Mouse (Mus musculus) kidney, adult 18-20 months (tissue): Measurements from ENCODE around the gene Ccer1.
"Not testable (repeated sequence)": the region's sequence is repeated elsewhere in the genome, so short reads cannot be mapped to it uniquely, and the experiment has no call there.

ENCODE experiments used
- DNase-seq: peaks from one replicate; pipeline ENCODE4 v3.0.0; 2021

Ccer1 gene

DNA sequence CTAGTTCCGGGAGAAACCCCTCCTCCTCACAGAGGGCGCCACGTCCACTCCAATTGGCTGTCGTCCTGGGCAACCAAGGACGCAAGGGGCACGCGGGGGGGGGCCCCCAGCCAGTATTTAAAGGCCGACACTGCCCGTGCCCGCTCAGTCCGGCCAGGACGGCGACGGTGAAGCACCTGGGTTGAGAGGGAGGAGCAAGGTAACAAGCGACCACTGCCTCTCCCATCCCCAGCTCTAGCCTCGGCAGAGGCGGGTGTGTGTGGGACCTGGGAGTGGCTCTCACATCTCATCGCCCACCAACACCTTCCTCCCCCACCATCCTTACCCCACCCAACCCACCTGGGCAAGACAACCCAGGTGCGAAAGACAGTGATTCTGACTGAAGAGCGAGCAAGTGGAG is at the start of gene Ccer1:
Ccer1 (plus strand) TSS at position 147 of the 400 bp plus-strand sequence.
- no peak for DNase-seq

DNA sequence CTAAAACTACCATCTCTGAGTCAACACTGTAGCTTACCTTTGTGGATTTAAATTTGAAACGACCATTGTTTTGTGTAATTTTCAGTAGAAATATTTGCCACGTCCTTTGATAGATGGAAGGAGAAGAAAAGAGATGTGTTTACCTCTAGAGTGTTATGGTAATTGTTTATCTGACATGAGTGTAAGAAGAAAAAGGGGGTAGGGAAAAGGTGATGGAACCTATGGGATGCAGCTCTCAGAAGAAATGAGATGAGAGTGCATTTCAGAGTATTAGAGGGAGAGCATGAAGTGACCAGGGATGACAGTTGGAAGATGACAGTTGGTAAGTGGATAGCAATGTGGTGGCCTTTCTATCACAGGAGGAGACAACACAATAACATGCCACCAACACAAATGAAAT is 49.1 kb upstream of the Ccer1 start, which contains the start of gene Epyc:
Epyc (plus strand) TSS at position 301 of the 400 bp plus-strand sequence.
- DNase-seq: no peak

DNA sequence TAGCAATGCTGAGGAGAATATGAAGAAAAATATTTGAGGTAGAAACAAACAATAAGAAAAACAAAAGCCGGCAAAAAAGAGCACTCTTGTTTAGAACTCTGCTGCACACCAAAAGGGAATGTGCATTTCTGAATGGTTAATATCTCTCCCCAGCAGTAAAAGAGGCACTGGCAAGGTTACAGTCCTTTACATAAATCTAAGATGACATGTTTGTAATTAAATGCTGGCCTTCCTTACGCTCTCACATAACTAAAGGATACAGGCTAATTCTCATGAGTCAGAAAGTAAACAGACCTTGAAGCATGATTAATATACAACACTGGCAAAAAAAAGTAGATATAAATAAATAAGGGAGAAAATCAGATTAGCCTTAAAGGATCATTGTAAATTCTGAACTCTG is 42.5 kb upstream of the Ccer1 start:
- no peak for DNase-seq

DNA sequence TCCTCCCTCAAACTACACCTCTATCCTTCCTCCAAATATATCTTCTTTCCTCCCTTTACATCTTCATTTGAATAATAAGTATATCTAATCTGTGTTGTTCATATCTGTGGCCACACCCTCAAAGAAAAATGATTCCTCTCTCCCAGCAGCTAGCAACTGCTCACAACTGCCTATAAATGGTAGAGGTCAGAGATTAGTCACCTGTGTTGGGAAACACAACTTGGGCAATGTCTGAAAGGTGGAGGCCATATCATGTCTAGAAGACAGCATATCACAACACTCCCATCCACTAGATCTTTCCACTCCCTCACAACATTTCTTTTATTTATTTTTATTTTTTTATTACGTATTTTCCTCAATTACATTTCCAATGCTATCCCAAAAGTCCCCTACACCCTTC is 33.4 kb upstream of the Ccer1 start:
- DNase-seq: no peak

DNA sequence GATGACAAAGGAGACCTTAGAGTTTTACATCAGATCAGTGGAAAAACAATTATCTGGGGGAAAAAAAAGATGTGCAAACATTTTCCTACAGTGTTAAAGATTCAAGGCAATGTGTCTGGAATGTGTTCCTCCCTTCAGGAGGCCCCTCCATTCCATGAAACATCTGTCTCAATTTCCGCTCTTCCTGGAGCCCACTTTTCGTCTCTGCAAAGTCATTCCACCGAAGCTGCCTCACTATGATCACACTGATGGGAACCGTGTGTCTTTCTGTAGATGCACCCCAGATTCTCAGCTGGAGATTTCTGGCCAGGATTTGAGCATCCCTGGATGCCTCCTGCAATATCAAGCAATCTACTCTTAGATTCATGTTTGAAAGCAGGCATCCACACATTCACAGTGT is 24.2 kb upstream of the Ccer1 start:
- DNase-seq: no peak

DNA sequence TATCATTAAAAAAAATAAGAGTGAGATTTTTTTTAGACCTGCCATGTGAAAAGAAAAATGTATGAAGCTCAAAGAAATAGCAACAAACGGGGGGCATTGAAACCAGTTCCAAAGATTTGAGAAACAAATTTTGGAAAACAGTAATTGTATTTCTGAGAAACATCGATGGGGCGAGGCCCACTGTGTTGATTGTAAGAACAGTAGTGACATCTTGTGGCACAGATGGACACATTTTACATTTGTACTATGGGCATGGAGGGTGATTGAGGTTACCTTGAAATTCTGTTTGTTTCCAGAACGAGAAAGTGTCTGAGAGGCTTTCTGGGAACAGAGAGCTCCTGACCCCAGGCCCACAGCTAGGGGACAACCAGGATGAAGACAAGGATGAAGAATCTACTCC is 22.7 kb upstream of the Ccer1 start:
- no peak for DNase-seq

DNA sequence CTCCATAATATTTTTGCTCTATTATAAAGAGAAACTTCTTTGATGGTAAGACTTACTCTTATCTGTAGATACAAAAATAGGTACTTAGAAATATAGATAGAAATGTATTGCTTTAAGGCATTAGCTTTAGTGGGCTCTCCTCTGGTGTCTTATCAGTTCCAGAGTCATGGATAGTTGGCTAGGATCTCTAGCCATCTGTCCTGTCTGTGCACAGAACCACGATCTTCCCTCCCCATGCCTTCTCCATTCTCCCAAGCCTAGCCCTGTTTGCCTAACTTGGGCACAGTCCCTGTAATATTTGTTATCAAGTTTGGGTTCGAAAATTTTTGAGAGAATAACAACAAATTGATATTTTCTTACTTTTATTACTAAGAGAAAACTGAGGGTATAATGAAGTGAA is 19.6 kb upstream of the Ccer1 start:
- DNase-seq: no peak

DNA sequence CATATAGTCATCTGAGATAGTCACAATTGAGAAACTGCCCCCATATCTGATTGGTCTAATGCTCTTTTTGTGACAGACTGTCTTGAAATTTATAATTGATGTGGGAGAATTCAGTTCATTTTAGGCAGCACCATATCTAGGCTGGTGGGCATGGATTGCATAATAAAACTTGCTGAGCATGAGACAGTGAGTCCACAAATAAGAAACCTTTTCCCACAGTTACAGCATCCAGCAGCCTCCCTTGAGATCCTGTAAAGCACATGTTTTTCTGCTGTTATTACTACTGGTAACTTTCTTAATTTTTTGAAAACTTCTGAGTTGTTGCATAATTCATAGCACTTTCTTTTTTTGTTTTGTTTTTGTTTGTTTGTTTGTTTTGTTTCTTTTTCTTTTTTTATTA is 9.9 kb upstream of the Ccer1 start:
- no peak for DNase-seq

DNA sequence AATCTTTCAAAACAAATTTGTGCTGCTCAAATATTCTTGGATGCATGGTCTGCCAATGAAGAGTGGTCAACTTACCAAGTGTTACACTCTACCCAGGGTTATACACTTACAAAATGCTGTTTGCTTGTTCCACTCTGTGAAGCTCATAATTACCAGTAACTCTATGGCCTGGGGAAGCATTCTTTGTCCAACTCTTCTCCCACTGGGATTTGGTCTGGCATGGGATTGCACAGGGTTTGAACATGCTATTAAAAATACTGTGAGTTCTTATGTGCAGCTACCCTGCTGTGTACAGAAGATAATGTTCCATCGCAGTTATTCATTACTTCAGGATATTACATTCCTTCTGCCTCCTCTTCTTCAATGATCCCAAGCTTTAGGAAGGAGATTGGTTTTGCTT is 5.7 kb upstream of the Ccer1 start:
- DNase-seq: no peak

DNA sequence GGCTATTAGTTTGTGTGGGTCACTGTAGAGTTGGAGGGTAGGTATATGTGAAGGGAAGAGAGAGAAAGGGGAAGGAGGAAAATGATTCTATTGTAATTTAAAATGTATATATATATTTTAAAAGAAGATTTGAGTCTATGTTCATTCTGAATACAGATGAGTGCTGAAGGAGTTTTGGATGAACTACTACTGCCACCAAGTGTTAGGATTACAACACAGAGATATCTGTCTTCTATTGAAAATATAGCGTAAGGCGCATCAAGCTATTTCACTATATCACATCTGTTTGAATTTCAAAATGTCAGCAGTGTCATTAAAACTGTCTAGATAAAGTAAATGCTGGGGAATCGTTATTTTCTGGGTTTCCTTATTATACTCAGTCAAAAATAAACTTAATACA is 3.4 kb upstream of the Ccer1 start:
- no peak for DNase-seq

DNA sequence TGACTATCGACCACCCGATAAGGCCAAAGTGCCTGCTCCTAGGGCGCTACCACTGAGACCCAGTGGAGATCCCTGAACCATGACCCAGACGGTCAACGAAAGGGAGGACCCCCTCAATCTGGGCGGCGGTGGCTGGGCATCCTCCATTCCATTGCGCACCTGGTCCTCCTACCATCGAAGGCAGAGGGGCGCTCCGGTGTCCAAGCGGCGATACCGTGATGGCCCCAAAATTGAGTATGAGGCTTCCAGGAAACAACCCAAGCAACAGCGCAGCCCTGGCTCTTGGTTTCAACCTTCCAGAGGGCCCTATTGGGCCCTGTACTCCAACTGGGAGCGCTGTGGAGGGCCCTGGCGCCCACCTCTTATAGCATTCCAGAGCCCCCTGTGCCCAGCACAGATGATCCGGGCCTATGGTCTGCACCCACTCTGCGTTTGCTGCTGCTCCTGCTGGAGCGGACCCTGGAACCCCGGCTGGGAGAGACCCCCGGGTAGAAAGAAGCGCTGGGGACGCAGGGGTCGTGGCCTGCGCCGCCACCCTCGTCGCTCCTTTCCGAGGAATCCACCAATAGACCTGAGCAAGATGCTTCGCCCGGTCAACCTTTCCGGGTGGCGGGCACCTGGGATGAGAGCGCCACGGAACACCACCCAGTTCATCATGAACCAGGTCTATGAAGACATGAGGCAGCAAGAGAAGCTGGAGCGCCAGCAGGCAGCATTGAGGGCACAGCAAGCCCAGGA is 708 bp downstream of the Ccer1 start:
- no peak for DNase-seq

DNA sequence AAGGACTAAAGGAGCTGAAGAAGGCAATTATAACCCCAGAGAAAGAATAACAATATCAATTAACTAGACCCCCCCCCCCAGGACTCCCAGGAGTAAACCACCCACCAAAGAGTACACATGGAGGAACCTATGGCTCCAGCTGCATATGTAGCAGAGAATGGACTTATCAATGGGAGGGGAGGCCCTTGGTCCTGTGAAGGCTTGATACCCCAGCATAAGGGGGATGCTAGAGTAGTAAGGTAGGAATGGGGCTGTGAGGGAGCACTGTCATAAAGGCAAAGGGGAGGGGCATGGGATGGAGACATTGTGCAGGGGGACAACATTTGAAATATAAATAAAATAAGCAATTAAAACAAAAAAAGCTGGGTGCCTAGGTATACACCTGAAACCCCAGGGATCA is 9.5 kb downstream of the Ccer1 start:
- no peak for DNase-seq

DNA sequence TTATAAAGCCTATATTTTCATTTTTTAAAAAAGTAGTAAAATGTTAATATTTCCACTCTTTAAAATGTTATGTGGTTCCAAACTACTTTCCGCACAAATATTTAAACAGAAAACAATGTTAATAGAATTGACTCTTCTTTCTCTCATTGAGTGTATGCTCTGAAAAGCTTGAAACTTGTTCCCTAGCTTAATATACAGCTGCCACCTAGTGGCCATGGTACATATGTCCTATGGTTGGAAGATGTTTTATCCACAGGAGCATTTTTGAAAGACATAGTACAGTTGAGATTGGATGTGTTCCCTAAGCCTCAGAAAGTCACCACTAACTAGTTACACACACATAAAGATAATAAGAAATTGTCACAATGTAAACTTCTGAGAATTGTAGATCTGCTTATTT is 11.7 kb downstream of the Ccer1 start:
- DNase-seq: peak; percentile 6

DNA sequence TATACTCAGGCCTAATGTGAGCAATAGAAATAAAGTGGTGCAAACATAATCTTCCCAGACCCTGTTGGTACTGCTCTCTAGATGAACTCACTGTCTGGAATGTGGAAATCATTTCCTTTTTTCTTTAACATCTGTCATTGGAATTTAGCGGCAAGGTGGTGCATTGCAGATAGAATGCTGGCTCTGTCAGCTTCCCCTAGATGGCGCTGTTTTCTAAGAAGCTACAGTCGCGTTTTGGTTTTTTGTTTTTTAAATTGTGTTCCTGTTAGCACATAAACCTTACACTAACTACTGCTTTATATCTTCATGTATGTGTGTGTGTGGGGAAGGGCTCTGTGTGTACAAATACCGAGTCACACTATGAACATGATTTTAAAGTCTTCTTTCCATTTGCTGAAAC is 19.8 kb downstream of the Ccer1 start:
- no peak for DNase-seq

DNA sequence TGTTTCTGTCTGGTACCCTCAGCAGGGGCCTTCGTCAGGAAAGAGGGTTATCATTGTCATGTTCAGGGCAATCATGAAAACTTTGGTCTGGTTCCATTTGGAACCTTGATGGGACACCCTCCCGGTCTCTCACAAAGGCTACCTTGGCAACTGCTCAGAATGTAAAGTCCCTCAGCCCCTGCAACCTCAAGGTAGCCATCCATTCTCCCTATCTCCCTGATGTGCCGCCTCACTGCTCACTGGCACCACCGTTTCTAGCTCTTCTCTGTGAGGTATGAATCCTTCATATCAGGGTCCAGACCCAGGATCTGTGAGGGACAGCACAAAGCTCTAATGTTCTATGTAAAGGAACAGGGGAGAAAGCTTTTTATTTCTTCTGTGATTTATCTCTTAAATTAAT is 21.7 kb downstream of the Ccer1 start:
- no peak for DNase-seq

DNA sequence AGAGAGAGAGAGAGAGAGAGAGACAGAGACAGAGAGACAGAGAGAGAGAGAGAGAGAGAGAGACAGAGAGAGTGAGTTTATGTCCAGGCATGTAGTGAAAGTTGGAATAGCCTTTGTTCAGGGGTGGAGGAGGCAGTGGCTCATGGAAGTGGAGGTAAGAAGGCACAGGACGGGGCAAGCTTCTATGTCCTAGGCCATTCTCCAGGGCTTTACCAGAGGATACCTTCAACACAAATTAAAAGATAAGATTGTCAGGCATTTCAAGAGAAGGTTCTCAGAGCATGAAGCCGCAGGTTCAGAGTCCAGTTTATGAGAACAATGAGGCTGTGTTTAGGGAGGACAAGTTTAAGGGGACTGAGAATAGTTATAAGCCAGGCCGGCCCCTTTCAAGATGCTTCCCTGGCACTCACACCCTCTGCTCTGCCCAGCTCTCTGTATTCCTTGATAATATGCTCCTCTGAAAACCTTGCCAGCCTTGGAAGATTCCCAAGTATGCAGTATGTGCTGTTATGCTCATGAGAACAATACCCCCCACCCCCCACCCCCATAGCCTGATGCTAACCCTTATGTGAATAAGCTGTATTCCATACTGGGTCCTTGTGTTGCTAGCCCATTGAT is 22.5 kb downstream of the Ccer1 start:
- no peak for DNase-seq

DNA sequence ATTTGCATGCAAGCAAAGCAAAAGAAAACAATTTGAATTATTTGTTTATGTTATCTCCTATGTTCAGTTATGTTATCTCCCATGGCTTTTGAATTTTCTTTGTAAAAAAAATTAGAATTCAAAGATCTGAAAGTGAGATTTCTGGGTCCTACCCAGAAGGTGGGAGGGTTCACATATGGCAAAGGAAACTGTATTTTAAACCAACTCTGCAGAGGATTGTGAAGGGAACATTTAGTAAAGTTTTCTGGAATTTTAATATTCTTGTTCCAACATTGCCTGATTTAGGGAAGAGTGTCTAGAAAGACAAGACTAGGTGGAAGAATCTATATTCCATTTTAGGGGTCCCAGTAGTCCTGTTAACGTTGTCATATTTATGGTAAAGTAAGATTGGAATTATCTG is 24.4 kb downstream of the Ccer1 start:
- no peak for DNase-seq

DNA sequence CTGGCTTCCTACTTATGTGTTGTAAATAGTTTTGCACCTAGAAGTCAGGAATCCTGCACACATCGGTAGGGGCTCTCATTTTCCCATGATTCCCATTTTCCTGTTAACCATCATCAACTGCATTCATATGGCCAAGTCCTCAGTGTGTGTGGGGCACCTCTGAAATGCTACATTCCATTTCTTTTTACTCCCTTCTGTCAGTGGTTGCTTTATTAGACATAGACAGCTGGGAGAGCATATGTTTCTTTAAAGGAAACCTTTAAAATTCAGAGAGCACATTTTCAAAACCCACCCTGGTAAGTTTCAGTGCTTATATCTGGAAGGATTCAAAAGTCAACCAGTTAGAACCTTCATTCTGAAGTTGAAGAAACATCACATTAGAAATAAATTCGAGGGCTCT is 25.2 kb downstream of the Ccer1 start:
- DNase-seq: no peak

DNA sequence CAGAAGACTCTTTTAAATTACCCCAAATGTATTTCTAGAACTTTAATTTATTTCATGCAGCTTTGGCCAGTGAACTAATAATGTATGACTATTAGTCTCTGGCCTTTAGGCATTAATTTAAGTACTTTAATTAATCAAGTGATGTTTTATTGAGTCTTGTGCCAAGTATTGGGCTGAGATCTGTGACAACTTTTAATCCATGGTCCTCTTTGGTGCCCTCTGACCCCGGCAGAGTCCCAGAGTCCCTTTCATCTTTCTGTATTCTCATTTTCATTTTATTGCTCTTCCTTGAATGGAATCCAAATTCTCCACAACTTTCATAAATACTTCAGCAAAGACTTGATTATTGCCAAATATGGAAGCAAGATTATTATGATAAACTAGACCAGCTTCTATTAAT is 27.8 kb downstream of the Ccer1 start:
- DNase-seq: no peak

DNA sequence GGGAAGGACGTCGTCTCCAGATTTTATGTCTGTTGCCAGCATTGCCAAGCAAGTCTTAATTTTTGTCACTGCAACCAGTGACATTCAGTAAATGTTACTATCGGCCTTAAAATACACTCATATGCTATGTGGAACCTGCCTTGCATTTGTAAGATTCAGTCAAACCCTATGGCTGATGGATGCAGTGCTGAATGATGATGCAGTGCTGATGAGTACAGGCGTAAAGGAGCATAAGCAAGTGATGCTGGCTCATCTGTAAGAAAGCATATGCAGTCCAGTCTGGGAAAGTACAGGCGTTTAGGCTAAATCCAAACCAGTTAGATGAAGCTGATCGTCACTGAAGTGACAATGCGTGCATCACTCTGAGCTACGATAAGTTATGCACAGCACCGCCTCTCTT is 29.9 kb downstream of the Ccer1 start:
- DNase-seq: no peak

DNA sequence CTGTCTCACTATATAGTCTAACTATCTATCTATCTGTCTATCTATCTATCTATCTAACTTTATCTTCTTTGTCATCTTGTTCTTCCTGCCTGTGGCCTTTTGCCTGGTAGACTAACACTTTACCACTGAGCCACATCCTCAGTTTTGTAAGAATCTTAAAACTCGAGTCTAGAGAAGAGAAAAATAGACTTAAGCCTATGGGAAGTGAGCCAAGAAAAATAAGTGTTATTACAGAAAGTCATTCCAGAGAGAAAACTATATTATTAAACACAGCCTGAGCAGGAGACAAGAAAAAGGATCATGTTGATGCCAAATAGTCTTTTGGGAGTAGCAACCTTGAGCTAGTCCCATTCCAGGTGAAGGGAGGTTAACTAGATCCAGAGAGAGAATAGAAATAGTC is 33.1 kb downstream of the Ccer1 start:
- DNase-seq: no peak

DNA sequence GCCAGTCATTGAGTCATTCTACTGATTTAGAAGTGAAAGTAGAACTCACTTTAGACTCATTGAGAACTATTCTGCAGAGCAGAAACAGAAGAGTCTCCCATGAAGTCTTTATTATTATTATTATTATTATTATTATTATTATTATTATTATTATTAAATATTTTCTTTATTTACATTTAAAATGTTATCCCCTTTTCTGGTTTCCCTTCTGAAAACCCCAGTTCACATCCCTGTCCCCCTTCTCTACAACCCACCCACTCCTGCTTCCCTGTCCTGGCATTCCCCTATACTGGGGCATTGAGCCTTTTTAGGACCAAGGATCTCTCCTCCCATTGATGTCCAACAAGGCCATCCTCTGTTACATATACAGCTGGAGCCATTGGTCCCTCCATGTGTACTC is 33.8 kb downstream of the Ccer1 start, which contains the start of gene C030005K15Rik:
C030005K15Rik (minus strand) TSS at position 101 of the 400 bp plus-strand sequence.
- DNase-seq: not testable (repeated sequence)
